Mouse (Mus musculus): Measurements from ENCODE around the gene Polr2a. TPM values are rescaled to one million over a fixed set of nuclear protein-coding genes. Genes with fewer than 3 reads are reported as not detected.

Polr2a gene
- polyA plus RNA-seq (2015; fragmentation: Nextera tagmentation; extraction: Ambion mirVana): 18.1 and 19.1 TPM in 2 replicates

DNA sequence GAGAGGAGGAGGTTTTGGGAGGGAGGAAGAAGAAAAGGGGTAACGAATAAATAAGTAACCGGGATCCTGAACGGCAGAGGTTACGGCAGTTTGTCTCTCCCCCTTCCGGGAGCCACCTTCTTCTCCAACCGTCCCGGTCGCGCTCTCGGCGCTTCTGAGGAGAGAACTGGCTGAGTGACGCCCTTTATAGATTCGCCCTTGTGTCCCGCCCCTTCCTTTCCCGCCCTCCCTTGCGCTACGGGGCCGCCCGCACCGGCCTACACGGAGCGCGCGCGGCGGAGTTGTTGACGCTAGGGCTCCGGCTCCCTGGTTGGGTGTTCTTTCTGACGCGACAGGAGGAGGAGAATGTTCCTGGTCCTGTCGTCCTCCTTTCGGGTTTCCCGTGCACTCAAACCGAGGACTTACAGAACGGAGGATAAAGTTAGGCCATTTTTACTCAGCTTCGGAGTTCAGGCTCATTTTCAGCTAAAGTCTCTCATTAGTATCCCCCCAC, at the start of gene Polr2a:
TSS of gene Polr2a (minus strand) at position 160 of the 493 bp plus-strand sequence.
- H3K4me3 ChIP-seq (replicated peaks): peak within 1 kb of the TSS; percentile 52
- ATAC-seq: peak; percentile 98
- WGBS: 0% methylated on average over 36 of the region's 36 CpGs
- peak within 1 kb of the TSS; percentile 99 for H3K27ac ChIP-seq
- no peaks in the 10 kb centered on the region for H3K27me3 ChIP-seq (replicated peaks)
- H3K9ac ChIP-seq: peak within 1 kb of the TSS; percentile 64
- H3K9me3 ChIP-seq: no peaks in the 10 kb centered on the region
- peaks cover 31% of the 10 kb centered on the region for H3K4me1 ChIP-seq (replicated peaks)
- H3K4me2 ChIP-seq (replicated peaks): peak within 1 kb of the TSS; percentile 84
- no peaks in the 10 kb centered on the region for H3K36me3 ChIP-seq

DNA sequence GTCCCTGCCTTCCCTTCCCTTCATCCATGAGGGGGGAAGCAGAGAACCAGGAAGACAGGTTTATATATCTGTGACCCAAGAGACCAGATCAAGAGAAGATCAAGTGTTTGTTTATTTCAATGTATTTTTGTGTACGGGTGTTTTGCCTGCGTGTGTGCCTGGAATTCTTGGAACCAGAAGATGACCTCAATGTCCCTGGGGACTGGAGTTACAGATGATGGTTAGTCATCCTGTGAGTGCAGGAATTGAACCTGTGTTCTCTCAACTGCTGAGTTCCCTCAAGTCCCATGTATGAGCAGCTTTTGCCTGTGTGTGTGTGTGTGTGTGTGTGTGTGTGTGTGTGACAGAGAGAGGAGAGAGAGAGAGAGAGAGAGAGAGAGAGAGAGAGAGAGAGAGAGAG, 49.2 kb upstream of the Polr2a start:
- no peak overlapping the region for H3K9ac ChIP-seq
- no peaks in the 10 kb centered on the region for H3K36me3 ChIP-seq
- ATAC-seq: no peak
- peaks cover 7% of the 10 kb centered on the region; the same call in 1 of the 2 replicates for H3K27me3 ChIP-seq (replicated peaks)
- no peaks in the 10 kb centered on the region for H3K9me3 ChIP-seq
- H3K27ac ChIP-seq: no peak overlapping the region
- 61% methylated on average over 2 of the region's 2 CpGs for WGBS
- H3K4me2 ChIP-seq (replicated peaks): no peak overlapping the region
- no peak overlapping the region for H3K4me3 ChIP-seq (replicated peaks)
- peaks cover 24% of the 10 kb centered on the region for H3K4me1 ChIP-seq (replicated peaks)

DNA sequence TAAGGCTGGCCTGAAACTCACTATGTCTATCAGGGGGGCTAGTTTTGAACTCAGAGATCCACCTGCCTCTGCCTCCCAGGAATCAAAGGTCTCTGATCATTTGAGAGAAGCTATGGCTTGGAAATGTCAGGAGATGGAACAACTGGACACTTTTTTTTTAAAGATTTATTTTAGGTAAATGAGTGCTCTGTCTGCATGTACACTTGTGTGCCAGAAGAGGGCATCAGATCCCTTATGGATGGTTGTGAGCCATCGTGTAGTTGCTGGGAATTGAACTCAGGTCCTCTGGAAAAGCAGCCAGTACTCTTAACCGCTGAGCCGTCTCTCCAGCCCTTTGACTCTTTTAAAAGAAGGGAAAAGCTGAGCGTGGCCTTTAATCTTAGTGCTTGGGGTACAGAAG, 47.9 kb upstream of the Polr2a start:
- ATAC-seq: no peak

DNA sequence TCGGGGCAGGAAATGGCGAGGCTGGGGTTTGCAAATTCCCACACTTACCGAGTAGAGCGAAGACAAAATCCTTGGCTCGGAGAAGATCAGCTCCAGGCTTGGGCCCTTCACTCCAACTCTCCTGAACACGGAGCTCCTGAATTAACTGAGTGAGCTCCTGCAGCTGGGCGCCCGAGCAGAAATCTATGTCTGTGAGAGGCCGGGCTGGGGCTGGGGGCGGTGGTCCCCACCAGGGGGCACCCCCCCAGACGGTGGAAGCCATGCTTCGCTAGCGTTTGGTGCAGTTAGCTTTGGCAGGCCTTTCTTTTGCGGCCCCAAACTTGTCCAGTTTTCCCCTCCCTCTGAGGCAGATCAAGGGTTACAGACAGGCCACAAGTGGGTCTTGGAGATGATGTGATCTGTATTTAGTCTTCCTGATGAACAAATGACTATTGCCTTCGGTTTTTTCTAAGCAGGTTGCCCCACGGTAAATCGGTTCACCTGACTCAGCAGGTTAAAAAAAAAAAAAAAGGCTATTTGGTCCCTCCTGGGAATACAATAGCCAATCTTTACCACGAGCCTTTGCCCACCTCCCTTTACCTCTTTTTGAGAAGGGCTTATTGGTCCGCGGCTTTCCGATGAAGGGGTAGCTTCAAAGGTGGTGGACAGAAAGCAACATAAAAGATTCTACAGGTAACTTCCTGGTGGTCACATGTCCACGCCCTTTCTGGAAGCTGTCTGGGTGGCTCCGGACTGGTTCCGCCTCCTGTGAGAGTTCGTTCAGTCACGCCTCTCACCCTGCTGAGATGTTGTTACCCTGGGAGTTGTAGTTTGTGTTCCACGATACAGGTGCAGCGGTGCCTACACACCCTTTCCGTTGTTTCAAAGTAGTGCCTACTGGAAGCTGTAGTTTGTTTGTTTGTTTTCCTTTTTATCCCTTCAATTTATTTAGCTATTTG, 46.8 kb upstream of the Polr2a start, which contains the start of gene Tmem102:
TSS of gene Tmem102 (minus strand) at position 653 of the 938 bp plus-strand sequence.
- 9% methylated on average over 29 of the region's 29 CpGs for WGBS
- ATAC-seq: peak; percentile 48
- H3K36me3 ChIP-seq: no peaks in the 10 kb centered on the region
- H3K9ac ChIP-seq: peak within 1 kb of the TSS; percentile 64
- H3K4me2 ChIP-seq (replicated peaks): peak within 1 kb of the TSS; percentile 98
- peaks cover 7% of the 10 kb centered on the region; the same call in 1 of the 2 replicates for H3K27me3 ChIP-seq (replicated peaks)
- peak within 1 kb of the TSS; percentile 51 for H3K4me3 ChIP-seq (replicated peaks)
- peak within 1 kb of the TSS; percentile 79 for H3K27ac ChIP-seq
- peaks cover 48% of the 10 kb centered on the region for H3K4me1 ChIP-seq (replicated peaks)
- H3K9me3 ChIP-seq: no peaks in the 10 kb centered on the region

More for the DNA sequence above, 47.9 kb upstream of the Polr2a start:
- 79% methylated on average over 4 of the region's 4 CpGs for WGBS
- Histone ChIP-seq H3K4me2 (replicated peaks) (no peak overlapping the region), H3K27ac (no peak overlapping the region), H3K27me3 (replicated peaks) (peaks cover 7% of the 10 kb centered on the region; the same call in 1 of the 2 replicates), H3K9me3 (no peaks in the 10 kb centered on the region), H3K4me1 (replicated peaks) (peaks cover 36% of the 10 kb centered on the region), H3K4me3 (replicated peaks) (no peak overlapping the region), H3K36me3 (no peaks in the 10 kb centered on the region), H3K9ac (no peak overlapping the region)

DNA sequence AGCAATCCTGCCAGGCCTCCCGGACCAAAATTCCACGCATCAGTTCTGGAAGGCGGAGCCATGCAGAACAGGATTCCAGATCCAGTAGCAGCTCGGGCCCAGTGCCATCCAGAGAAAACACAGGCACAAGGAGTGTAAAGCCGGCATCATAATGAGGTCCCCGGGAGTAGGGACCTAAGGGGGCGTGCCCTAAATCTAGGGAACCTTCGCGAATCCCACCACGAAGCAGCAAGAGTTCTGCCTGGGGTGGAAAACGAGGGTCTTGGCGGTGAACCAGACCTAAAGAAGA, 46.2 kb upstream of the Polr2a start:
- WGBS: 11% methylated on average over 12 of the region's 12 CpGs
- H3K4me2 ChIP-seq (replicated peaks): peak overlapping the region; percentile 98
- no peaks in the 10 kb centered on the region for H3K9me3 ChIP-seq
- H3K36me3 ChIP-seq: no peaks in the 10 kb centered on the region
- peaks cover 7% of the 10 kb centered on the region; the same call in 1 of the 2 replicates for H3K27me3 ChIP-seq (replicated peaks)
- peak overlapping the region; percentile 79 for H3K27ac ChIP-seq
- ATAC-seq: no peak
- peaks cover 51% of the 10 kb centered on the region for H3K4me1 ChIP-seq (replicated peaks)
- peak overlapping the region; percentile 64 for H3K9ac ChIP-seq
- peak overlapping the region; percentile 51 for H3K4me3 ChIP-seq (replicated peaks)

DNA sequence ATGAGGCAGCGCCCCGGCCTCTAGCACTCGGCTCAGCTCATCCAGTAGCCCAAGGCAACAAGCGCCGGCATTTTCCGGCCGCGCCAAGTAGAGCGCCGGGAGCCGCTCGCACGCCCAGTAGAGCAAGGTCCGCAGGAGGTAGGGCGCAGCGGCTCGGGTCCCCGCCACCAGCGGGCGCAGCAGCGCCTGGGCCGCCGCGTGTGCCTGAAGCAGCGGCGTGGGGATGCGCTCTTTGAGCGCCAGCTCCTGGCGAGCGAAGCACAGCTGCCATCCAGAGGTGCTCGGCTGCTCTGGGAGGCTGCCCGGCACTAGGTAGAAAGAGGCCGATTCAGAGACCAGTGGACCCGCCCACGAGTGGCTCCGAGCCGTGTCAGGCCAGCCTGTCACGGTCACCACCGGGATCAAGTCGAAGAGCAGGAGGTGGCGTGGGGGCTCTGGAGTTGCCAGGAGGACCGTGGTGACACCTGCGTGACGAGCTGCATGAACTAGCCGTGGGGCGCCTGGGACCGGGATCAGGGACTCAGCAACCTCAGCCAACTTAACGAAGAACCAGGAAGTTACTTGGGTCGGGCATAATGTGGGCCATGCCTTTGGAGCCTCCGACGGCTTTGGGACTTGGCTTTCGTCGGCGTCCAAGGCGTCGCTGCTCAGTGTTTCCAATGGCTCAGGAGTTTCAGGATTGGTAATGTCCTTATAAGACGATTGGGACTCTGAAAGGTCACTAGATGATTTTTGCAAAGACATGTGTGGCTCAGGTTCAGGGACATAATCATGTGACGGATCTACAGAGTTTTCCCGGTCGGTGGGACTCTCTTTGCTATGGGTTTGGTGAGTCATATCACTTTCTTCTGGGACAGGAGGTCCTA, 45.6 kb upstream of the Polr2a start:
- WGBS: 2% methylated on average over 60 of the region's 60 CpGs
- H3K9ac ChIP-seq: peak overlapping the region; percentile 64
- H3K9me3 ChIP-seq: no peaks in the 10 kb centered on the region
- peaks cover 7% of the 10 kb centered on the region; the same call in 1 of the 2 replicates for H3K27me3 ChIP-seq (replicated peaks)
- H3K4me2 ChIP-seq (replicated peaks): peak overlapping the region; percentile 98
- peak overlapping the region; percentile 51 for H3K4me3 ChIP-seq (replicated peaks)
- peaks cover 57% of the 10 kb centered on the region for H3K4me1 ChIP-seq (replicated peaks)
- H3K27ac ChIP-seq: peak overlapping the region; percentile 79
- no peaks in the 10 kb centered on the region for H3K36me3 ChIP-seq
- ATAC-seq: peak; percentile 79

DNA sequence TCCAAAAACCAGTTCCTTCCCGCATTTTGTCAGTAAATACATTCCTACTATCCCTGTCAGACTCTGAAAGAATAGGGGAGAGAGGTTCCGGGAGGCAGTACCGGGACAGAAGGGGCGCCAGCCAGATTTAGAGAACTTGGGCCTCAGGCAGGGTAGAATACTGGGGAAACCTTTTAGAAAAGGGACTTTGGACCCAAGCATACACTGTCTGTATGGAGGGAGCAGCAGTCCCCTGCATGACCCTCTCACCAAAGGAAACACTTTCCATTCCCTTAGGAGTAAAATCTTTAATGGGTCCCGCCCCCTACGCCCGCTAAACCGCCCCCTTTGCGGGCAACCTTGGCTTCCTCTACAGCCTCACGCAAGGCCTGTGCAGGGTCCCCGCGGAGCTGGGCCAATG, 44.9 kb upstream of the Polr2a start:
- H3K4me1 ChIP-seq (replicated peaks): peaks cover 58% of the 10 kb centered on the region
- peak overlapping the region; percentile 79 for H3K27ac ChIP-seq
- no peaks in the 10 kb centered on the region for H3K9me3 ChIP-seq
- H3K27me3 ChIP-seq (replicated peaks): peaks cover 7% of the 10 kb centered on the region; the same call in 1 of the 2 replicates
- H3K4me3 ChIP-seq (replicated peaks): peak overlapping the region; percentile 51
- peak overlapping the region; percentile 64 for H3K9ac ChIP-seq
- no peaks in the 10 kb centered on the region for H3K36me3 ChIP-seq
- peak; percentile 54 for ATAC-seq
- 6% methylated on average over 12 of the region's 12 CpGs for WGBS
- peak overlapping the region; percentile 98 for H3K4me2 ChIP-seq (replicated peaks)

DNA sequence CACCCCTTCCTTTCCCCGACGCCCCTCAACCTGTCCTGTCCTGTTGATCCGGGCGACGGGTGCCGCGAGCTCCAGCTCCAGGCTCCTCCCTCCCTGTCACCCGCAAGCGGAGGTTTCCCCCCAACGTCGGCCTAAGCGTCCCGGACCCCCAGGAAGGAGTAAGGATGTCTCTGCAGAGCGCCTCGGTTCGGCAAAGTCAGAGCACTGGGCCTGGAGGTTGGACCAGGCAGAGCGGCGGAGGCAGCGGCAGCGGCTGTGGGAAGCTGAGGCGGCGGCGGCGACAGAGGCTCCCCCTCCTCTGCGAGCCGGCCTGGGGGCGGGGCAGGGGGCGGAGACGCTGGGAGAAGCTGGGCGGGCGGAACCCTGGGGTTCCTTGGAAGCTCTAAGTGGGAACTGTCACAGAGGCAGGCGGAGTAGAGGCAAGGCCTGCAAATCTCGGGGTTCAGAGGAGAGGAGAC, 44.2 kb upstream of the Polr2a start:
- peaks cover 58% of the 10 kb centered on the region for H3K4me1 ChIP-seq (replicated peaks)
- peaks cover 7% of the 10 kb centered on the region; the same call in 1 of the 2 replicates for H3K27me3 ChIP-seq (replicated peaks)
- no peaks in the 10 kb centered on the region for H3K36me3 ChIP-seq
- peak; percentile 57 for ATAC-seq
- peak overlapping the region; percentile 51 for H3K4me3 ChIP-seq (replicated peaks)
- H3K4me2 ChIP-seq (replicated peaks): peak overlapping the region; percentile 98
- peak overlapping the region; percentile 79 for H3K27ac ChIP-seq
- no peaks in the 10 kb centered on the region for H3K9me3 ChIP-seq
- under 1% methylated on average over 33 of the region's 33 CpGs for WGBS
- peak overlapping the region; percentile 64 for H3K9ac ChIP-seq

DNA sequence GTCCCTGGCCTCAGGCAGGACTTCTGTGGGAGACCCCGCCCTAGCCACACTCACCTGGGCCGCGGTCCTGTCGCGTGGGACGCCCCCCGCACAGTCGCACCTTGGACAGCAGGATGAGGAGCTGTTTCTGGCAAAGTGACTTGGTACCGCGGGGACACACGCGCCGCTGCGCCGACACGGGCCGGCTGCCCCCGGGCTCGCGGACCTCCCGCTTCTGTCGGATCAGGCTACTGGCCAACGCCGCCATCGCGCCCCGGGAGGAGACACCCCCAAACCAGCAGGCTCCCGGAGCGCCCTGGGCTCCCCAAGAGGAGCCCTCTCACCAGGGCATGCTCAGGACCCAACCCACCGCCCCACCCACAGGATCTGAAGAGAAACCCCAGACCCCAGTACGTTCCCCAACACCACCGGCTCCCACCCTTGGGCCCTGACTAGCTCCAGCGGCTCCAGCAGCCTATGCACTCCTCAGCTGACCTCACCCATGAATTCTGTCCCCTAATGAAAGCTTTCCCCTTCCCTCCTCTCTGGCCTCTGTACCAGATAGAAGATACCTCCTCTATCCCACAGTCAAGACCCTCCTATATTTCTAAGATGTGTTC, 43.0 kb upstream of the Polr2a start, which contains the start of gene Fgf11:
TSS of gene Fgf11 (minus strand) at position 479 of the 599 bp plus-strand sequence.
- Histone ChIP-seq H3K27ac (peak within 1 kb of the TSS; percentile 64), H3K9ac (peak within 1 kb of the TSS; percentile 64), H3K9me3 (no peaks in the 10 kb centered on the region), H3K27me3 (replicated peaks) (peaks cover 7% of the 10 kb centered on the region; the same call in 1 of the 2 replicates), H3K4me1 (replicated peaks) (peaks cover 58% of the 10 kb centered on the region), H3K36me3 (no peaks in the 10 kb centered on the region), H3K4me2 (replicated peaks) (peak within 1 kb of the TSS; percentile 98), H3K4me3 (replicated peaks) (peak within 1 kb of the TSS; percentile 51)
- WGBS: under 1% methylated on average over 33 of the region's 33 CpGs
- no peak for ATAC-seq

DNA sequence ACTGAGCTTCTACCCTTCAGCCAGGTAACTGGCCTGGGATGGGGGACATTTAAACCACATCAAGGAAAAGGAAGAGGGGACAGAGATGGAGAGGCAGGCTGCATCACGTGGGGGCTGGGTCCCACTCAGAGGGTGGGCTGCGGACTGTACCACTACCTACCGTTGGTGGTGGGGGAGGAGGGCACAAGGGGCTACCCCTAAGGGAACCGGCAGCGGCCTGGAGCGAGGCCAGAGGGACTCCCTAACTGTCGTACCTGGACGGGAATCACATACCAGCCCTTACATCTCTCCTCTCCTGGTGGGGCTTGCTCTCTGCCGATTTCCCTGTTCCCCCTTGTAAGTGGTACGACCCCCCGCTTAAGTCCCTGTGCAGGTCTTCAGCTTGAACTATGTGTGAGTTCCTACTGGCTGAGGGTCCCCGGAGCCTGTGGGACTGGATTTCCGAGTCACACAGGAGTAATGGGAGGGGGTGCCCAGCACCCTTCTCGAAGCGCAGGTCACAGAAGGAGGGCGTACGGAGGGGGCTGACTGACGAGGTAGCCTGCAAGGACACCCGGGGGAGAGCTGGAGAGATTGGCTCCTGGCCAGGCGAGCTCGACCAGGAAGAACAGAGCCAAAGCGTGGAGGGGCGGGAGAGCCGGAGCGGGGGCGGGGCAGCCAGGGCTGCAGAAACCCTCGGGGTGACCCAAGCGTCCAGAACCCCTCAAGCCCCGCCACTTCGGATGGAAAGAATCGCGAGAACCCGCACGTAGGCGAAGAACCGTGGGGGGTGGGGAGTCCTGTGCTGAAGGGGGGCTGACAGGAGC, 42.2 kb upstream of the Polr2a start:
- H3K4me1 ChIP-seq (replicated peaks): peaks cover 58% of the 10 kb centered on the region
- no peaks in the 10 kb centered on the region for H3K9me3 ChIP-seq
- peak; percentile 5 for ATAC-seq
- H3K27ac ChIP-seq: peak overlapping the region; percentile 64
- 2% methylated on average over 36 of the region's 36 CpGs for WGBS
- H3K9ac ChIP-seq: peak overlapping the region; percentile 54
- peak overlapping the region; percentile 98 for H3K4me2 ChIP-seq (replicated peaks)
- H3K4me3 ChIP-seq (replicated peaks): peak overlapping the region; percentile 51
- H3K36me3 ChIP-seq: no peaks in the 10 kb centered on the region
- H3K27me3 ChIP-seq (replicated peaks): peaks cover 7% of the 10 kb centered on the region; the same call in 1 of the 2 replicates

DNA sequence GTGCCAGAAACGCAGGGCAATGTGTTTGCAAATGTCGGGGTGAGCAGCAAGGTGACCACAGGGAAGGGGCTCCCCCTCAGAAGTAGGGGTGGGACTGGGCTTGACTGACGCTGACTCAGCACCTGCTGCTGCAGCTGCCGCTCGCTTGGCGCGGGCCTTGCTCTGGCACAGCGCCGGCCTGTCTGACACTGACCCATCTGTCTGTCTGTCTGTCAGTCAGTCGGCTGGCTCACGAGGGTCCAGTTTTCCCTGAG, 41.6 kb upstream of the Polr2a start:
- ATAC-seq: no peak
- peaks cover 6% of the 10 kb centered on the region; the same call in 1 of the 2 replicates for H3K27me3 ChIP-seq (replicated peaks)
- peak overlapping the region; percentile 54 for H3K9ac ChIP-seq
- no peaks in the 10 kb centered on the region for H3K9me3 ChIP-seq
- H3K36me3 ChIP-seq: no peaks in the 10 kb centered on the region
- H3K4me3 ChIP-seq (replicated peaks): peak overlapping the region; percentile 51
- 6% methylated on average over 11 of the region's 11 CpGs for WGBS
- H3K27ac ChIP-seq: peak overlapping the region; percentile 64; the same call in 1 of the 2 replicates
- peaks cover 57% of the 10 kb centered on the region for H3K4me1 ChIP-seq (replicated peaks)
- peak overlapping the region; percentile 98 for H3K4me2 ChIP-seq (replicated peaks)
